Mouse (Mus musculus) testis, adult 2 months (tissue): ENCODE results near the gene Slc25a35. TPM values are rescaled to one million over a fixed set of nuclear protein-coding genes. Genes with fewer than 3 reads are reported as not detected.
A peak's percentile ranks its signal among the peaks of the same experiment; 100 is the strongest.
"Not testable (repeated sequence)": the region's sequence is repeated elsewhere in the genome, so short reads cannot be mapped to it uniquely, and the experiment has no call there.

Experiments
- H3K27ac ChIP-seq: fragments of 200-500 bp; 2 replicates; pipeline ENCODE4 v1.5.1; 2012; ENCODE audit warnings: low read depth, low read length; ENCODE audit not compliant: control insufficient read depth, insufficient read depth
- H3K27me3 ChIP-seq: fragments of 200-500 bp; 2 replicates; pipeline ENCODE4 v1.6.1; 2012; ENCODE audit warnings: mild to moderate bottlenecking, low read length, moderate library complexity; ENCODE audit not compliant: control insufficient read depth, insufficient read depth
- H3K36me3 ChIP-seq: fragments of 200-500 bp; 2 replicates; pipeline ENCODE4 v1.6.1; 2012; ENCODE audit warnings: mild to moderate bottlenecking, low read length; ENCODE audit not compliant: control insufficient read depth, insufficient read depth
- H3K4me1 ChIP-seq: fragments of 200-500 bp; 2 replicates; pipeline ENCODE4 v1.6.1; 2012; ENCODE audit warnings: low read length; ENCODE audit not compliant: control insufficient read depth, insufficient read depth
- H3K4me3 ChIP-seq: fragments of 200-500 bp; 2 replicates; pipeline ENCODE4 v1.5.1; 2012; ENCODE audit warnings: low read depth, mild to moderate bottlenecking, low read length, moderate library complexity, mixed read lengths; ENCODE audit not compliant: control insufficient read depth
- CTCF ChIP-seq: fragments of 200-500 bp; IDR thresholded peaks from 2 replicates; pipeline ENCODE4 v1.5.1; 2012; ENCODE audit warnings: low read depth, mild to moderate bottlenecking, inconsistent platforms, low read length, moderate library complexity; ENCODE audit not compliant: control insufficient read depth, insufficient read depth, insufficient replicate concordance
- POLR2A ChIP-seq: fragments of 200-500 bp; IDR thresholded peaks from 2 replicates; pipeline ENCODE4 v1.6.1; 2012; ENCODE audit warnings: low read depth, mild to moderate bottlenecking, inconsistent platforms, low read length, moderate library complexity; ENCODE audit not compliant: control insufficient read depth
- polyA plus RNA-seq: library from polyadenylated mRNA; depleted of rRNA; stranded (reverse); fragments of >200 nt; gene quantifications from 2 replicates; pipeline ENCODE4 v1.2.3, GENCODE M21; 2012

The Slc25a35 gene
- polyA plus RNA-seq, 1 experiment: 56.4 TPM

DNA sequence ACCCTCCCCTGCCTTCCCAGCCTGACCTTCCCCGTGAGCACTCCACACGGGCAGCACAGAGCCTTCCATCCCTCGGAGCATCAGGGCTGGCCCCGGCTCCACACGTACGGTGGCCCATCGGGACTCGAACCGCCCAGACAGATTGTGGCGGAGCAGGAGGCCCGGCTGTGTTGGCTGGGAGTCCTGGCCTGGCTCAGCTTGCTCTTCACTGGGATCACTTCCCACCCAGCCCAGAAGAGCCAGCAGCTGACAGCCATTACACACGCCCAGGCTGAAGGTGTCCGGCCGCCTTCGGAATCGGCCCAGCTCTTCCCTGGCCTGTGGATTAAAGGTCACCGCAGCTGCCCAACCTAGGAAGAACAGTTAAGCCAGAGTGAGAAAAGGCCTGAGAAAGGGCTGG is 20.4 kb downstream of the Slc25a35 start:
- Histone ChIP-seq H3K36me3 (peaks cover 2% of the 10 kb centered on the region), H3K4me1 (no peaks in the 10 kb centered on the region), H3K27me3 (no peaks in the 10 kb centered on the region), H3K4me3 (no peak overlapping the region), H3K27ac (no peak overlapping the region)
- TF ChIP-seq POLR2A (no peak), CTCF (no peak)

DNA sequence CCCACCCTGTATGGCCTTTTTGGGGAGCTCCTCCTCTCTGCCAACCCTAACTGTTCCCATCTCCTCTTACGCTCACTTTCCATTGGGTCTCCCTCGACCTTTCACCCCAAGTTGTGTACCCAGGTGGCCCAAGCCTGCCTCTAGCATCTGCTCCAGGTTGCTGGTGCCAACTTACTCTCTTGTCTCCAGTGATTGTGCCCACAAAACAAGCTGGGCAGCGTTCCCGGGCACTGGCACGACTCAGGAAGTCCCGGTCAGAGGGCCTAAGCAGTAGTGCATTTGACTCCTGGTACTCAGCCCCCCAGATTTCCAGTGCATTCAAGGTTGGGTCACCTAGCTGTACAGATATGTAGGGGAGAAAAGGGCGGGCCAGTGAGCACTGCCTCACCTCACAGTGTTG is 25.2 kb downstream of the Slc25a35 start:
- Histone ChIP-seq H3K27me3 (no peaks in the 10 kb centered on the region), H3K4me1 (no peaks in the 10 kb centered on the region), H3K27ac (no peak overlapping the region), H3K36me3 (peaks cover 7% of the 10 kb centered on the region), H3K4me3 (no peak overlapping the region)
- TF ChIP-seq POLR2A (no peak), CTCF (no peak)

DNA sequence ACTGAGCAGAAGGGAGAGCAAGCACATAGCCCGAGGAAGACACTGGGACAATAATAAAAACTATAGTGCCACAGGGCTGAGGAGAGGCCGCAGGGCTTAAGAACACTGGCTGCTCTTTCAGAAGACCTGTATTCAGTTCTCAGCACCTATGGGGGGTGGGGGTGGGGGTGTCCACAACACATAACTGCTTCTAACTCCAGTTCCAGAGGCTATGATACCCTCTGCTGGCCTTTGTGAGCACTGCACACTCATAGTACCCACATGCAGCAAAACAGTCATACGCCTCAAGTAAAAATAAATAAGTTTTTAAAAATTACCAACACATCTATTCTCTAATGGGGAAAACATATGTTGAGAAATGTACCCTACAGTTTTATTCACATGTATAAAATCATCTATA is 26.4 kb downstream of the Slc25a35 start:
- TF ChIP-seq CTCF: no peak
- no peak for TF ChIP-seq POLR2A
- Histone ChIP-seq H3K27ac (no peak overlapping the region), H3K4me1 (no peaks in the 10 kb centered on the region), H3K27me3 (no peaks in the 10 kb centered on the region), H3K36me3 (peaks cover 9% of the 10 kb centered on the region), H3K4me3 (no peak overlapping the region)

DNA sequence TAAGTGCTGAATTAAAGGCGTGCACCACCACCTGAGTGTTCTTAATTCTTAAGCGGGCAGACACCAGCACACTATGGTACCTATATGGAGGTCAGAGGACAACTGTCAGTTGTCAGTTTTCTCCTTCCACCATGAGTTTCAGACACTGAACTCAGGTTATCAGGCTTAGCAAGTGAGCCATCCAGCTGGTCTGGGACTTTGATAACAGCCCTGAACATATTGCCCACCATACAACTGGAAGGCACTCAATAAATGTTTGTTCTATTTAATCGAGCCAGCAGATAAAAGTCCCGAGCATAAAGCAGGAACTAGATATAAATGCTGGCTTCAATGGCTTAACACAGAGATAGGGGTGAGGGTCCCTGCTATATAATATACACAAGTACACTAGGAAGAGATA is 29.1 kb downstream of the Slc25a35 start:
- H3K4me3 ChIP-seq: no peak overlapping the region
- no peaks in the 10 kb centered on the region for H3K27me3 ChIP-seq
- H3K4me1 ChIP-seq: no peaks in the 10 kb centered on the region
- TF ChIP-seq POLR2A (no peak), CTCF (no peak)
- no peak overlapping the region for H3K27ac ChIP-seq
- H3K36me3 ChIP-seq: peaks cover 10% of the 10 kb centered on the region

DNA sequence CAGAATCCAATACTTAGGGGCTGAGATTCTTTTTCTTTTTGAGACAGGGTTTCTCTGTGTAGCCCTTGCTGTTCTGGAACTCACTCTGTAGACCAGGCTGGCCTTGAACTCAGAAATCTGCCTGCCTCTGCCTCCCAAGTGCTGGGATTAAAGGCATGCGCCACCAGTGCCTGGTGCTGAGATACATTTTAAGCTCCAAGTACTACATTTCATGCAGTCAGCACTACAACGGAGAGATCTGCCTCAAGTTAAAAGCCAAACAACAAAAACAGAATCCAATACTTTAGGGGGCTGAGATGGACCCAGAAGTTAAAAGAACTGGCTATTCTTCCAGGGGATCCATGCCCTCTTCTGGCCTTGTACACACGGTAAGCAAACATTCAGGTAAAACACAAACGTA is 34.9 kb downstream of the Slc25a35 start:
- H3K36me3 ChIP-seq, H3K4me3 ChIP-seq, H3K27ac ChIP-seq, H3K27me3 ChIP-seq, H3K4me1 ChIP-seq: not testable (repeated sequence)

DNA sequence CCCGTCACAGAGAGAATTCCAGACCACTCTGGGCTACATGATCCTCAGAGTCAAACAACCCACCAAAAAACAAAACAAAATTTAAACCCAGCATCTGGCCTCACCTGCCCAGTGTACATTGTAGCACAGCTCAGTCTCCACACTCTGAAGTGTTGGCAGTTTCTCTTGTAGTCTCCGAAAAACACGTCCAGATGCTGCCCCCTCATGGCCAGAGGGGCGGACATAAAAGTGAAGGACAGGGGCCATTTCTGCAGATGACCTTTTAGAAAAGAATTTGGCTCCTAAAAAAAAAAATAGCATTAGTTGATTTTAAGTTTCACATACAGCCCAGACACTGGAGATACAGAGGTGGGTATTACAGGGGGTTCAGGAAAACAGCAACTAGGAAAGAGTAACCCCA is 35.7 kb downstream of the Slc25a35 start:
- no peak overlapping the region for H3K27ac ChIP-seq
- no peaks in the 10 kb centered on the region for H3K27me3 ChIP-seq
- H3K36me3 ChIP-seq: peaks cover 5% of the 10 kb centered on the region
- no peak overlapping the region for H3K4me3 ChIP-seq
- TF ChIP-seq CTCF (peak; percentile 22; the same call in 1 of the 2 replicates), POLR2A (no peak)
- H3K4me1 ChIP-seq: no peaks in the 10 kb centered on the region; the same call in 1 of the 2 replicates

DNA sequence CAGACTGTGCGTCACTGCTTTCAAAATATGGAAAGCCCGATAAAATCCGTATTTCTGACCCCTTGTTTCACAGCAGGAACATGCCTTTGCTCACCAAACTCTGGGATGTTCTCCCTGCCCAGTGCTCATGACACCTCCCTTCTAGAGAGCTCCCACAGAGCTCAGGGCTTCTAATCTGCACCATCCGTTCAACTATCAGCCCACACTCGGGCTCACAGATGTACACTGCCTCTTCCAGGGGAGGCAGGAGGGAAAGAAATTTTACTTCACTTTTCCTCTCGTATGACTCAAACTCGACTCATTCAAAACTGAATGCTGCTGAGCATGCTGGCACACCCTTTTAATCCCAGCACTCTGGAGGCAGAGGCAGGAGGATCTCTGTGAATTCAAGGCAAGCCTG is 37.3 kb downstream of the Slc25a35 start:
- H3K27ac ChIP-seq: no peak overlapping the region
- no peaks in the 10 kb centered on the region; the same call in 1 of the 2 replicates for H3K4me1 ChIP-seq
- H3K4me3 ChIP-seq: no peak overlapping the region
- TF ChIP-seq POLR2A: no peak
- TF ChIP-seq CTCF: no peak
- no peaks in the 10 kb centered on the region for H3K27me3 ChIP-seq
- H3K36me3 ChIP-seq: no peaks in the 10 kb centered on the region; the same call in 1 of the 2 replicates

DNA sequence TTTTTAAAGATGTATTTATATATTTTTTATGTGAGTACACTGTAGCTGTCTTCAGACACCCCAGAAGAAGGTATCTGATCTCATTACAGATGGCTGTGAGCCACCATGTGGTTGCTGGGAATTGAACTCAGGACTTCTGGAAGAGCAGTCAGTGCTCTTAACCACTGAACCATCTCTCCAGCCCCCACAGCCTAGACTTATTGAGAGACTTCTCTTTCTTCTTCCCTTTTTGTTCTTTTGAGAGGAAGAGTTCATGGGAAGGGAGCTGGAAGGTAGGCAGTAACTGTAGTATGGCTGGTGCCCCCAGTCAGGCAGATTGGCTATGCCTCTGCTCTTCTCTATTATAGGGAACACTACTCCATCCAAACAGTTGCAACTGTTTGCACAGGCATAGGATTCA is 38.6 kb downstream of the Slc25a35 start:
- H3K4me1 ChIP-seq, H3K27ac ChIP-seq, H3K36me3 ChIP-seq, H3K27me3 ChIP-seq, H3K4me3 ChIP-seq: not testable (repeated sequence)
